Mouse (Mus musculus) CH12.LX (cell line): Measurements from ENCODE around the gene Gm34302. TPM values are rescaled to one million over a fixed set of nuclear protein-coding genes. Genes with fewer than 3 reads are reported as not detected.
"Not testable (repeated sequence)": the region's sequence is repeated elsewhere in the genome, so short reads cannot be mapped to it uniquely, and the experiment has no call there.

ENCODE experiments used
- DNase-seq: peaks from one replicate; pipeline ENCODE4 v3.0.0-alpha.2; 2013; ENCODE audit errors: extremely low read depth
- H3K27ac ChIP-seq: 2 replicates; pipeline ENCODE4 v1.5.1; 2012; ENCODE audit warnings: low read depth, mild to moderate bottlenecking, control low read depth, moderate library complexity; ENCODE audit not compliant: insufficient read depth
- H3K27me3 ChIP-seq: replicated peaks from 2 replicates; pipeline ENCODE3; 2012; ENCODE audit warnings: inconsistent platforms
- H3K36me3 ChIP-seq, 2 experiments: replicated peaks in 1 of 2; 2 replicates each; pipeline versions ENCODE3 to v1.6.1; 2012; ENCODE audit warnings: inconsistent platforms in 1 of 2, low read length in 1 of 2, mild to moderate bottlenecking in 1 of 2, mixed read lengths in 1 of 2, moderate library complexity in 1 of 2; ENCODE audit not compliant: control insufficient read depth in 1 of 2, insufficient read depth in 1 of 2
- H3K4me1 ChIP-seq, 2 experiments: 2 replicates each; pipeline ENCODE4 v1.6.1; 2012; ENCODE audit warnings: inconsistent platforms in 1 of 2, moderate library complexity in 1 of 2; ENCODE audit not compliant: insufficient read depth in 2 of 2, control insufficient read depth in 1 of 2
- H3K4me2 ChIP-seq: 2 replicates; pipeline ENCODE4 v1.6.1; 2012; ENCODE audit warnings: low read depth, mild to moderate bottlenecking, control low read depth; ENCODE audit not compliant: poor library complexity, insufficient read depth, severe bottlenecking
- H3K4me3 ChIP-seq, 3 experiments: fragments of 150-350 bp in 1 of 3; sonication (generic) in 1 of 3; replicated peaks in 1 of 3; 2 replicates each; pipeline versions ENCODE3 to v1.5.1; 2011 to 2012; ENCODE audit warnings: low read depth in 2 of 3, low read length in 2 of 3, mild to moderate bottlenecking in 2 of 3, moderate library complexity in 2 of 3, control low read depth in 1 of 3, improper control_type of control experiment in 1 of 3, inconsistent platforms in 1 of 3, mixed read lengths in 1 of 3; ENCODE audit not compliant: poor library complexity in 1 of 3
- H3K79me2 ChIP-seq: replicated peaks from 2 replicates; pipeline ENCODE4 v1.6.1; 2012; ENCODE audit warnings: mild to moderate bottlenecking, moderate library complexity; ENCODE audit not compliant: control insufficient read depth, poor library complexity, insufficient read depth, severe bottlenecking; ENCODE audit errors: extremely low read depth
- H3K9ac ChIP-seq: 2 replicates; pipeline ENCODE4 v1.6.1; 2012; ENCODE audit warnings: low read depth, mild to moderate bottlenecking, control low read depth, moderate library complexity; ENCODE audit not compliant: insufficient read depth
- H3K9me3 ChIP-seq: replicated peaks from 2 replicates; pipeline ENCODE3; 2012; ENCODE audit warnings: low read length, inconsistent platforms, mixed read lengths
- BHLHE40 ChIP-seq: IDR thresholded peaks from 2 replicates; pipeline ENCODE4 v1.6.1; 2011; ENCODE audit warnings: mild to moderate bottlenecking, low read depth, low read length, improper control_type of control experiment
- E2F4 ChIP-seq: IDR thresholded peaks from 2 replicates; pipeline ENCODE4 v1.6.1; 2011; ENCODE audit warnings: low read depth, low read length, improper control_type of control experiment; ENCODE audit not compliant: insufficient replicate concordance
- ELF1 ChIP-seq: IDR thresholded peaks from 2 replicates; pipeline ENCODE4 v1.6.1; 2014; ENCODE audit warnings: low read depth, mild to moderate bottlenecking, inconsistent platforms, low read length, improper control_type of control experiment
- ETS1 ChIP-seq: conservative IDR thresholded peaks from 2 replicates; pipeline ENCODE4 v1.6.1; 2012; ENCODE audit warnings: low read depth, mild to moderate bottlenecking, inconsistent platforms, low read length, improper control_type of control experiment, moderate library complexity
- HCFC1 ChIP-seq: IDR thresholded peaks from 2 replicates; pipeline ENCODE4 v1.6.1; 2012; ENCODE audit warnings: low read depth, mild to moderate bottlenecking, inconsistent platforms, low read length, improper control_type of control experiment
- IRF4 ChIP-seq: IDR thresholded peaks from 2 replicates; pipeline ENCODE4 v1.6.1; 2014; ENCODE audit warnings: low read depth, mild to moderate bottlenecking, inconsistent platforms, low read length, improper control_type of control experiment
- KAT2A ChIP-seq: IDR thresholded peaks from 2 replicates; pipeline ENCODE4 v1.6.1; 2012; ENCODE audit warnings: low read length, improper control_type of control experiment, inconsistent platforms; ENCODE audit not compliant: insufficient replicate concordance
- MAX ChIP-seq: IDR thresholded peaks from 2 replicates; pipeline ENCODE4 v1.6.1; 2011; ENCODE audit warnings: low read length, improper control_type of control experiment
- MEF2A ChIP-seq: IDR thresholded peaks from 2 replicates; pipeline ENCODE4 v1.6.1; 2014; ENCODE audit warnings: low read depth, mild to moderate bottlenecking, inconsistent platforms, low read length, improper control_type of control experiment, borderline replicate concordance
- NELFE ChIP-seq: IDR thresholded peaks from 2 replicates; pipeline ENCODE4 v1.6.1; 2011; ENCODE audit warnings: low read depth, low read length, improper control_type of control experiment
- NRF1 ChIP-seq: IDR thresholded peaks from 2 replicates; pipeline ENCODE4 v1.6.1; 2014; ENCODE audit warnings: low read depth, mild to moderate bottlenecking, inconsistent platforms, low read length, improper control_type of control experiment, moderate library complexity
- POLR2AphosphoS2 ChIP-seq: IDR thresholded peaks from 2 replicates; pipeline ENCODE4 v1.6.1; 2011; ENCODE audit warnings: low read depth, low read length, improper control_type of control experiment
- RAD21 ChIP-seq: IDR thresholded peaks from 2 replicates; pipeline ENCODE4 v1.6.1; 2011; ENCODE audit warnings: low read depth, mild to moderate bottlenecking, low read length, improper control_type of control experiment, moderate library complexity
- SIN3A ChIP-seq: IDR thresholded peaks from 2 replicates; pipeline ENCODE4 v1.6.1; 2012; ENCODE audit warnings: low read length, improper control_type of control experiment, inconsistent platforms
- SMC3 ChIP-seq: IDR thresholded peaks from 2 replicates; pipeline ENCODE4 v1.6.1; 2011; ENCODE audit warnings: low read depth, low read length, improper control_type of control experiment
- USF1 ChIP-seq: IDR thresholded peaks from 2 replicates; pipeline ENCODE4 v1.6.1; 2014; ENCODE audit warnings: low read depth, mild to moderate bottlenecking, inconsistent platforms, low read length, improper control_type of control experiment
- USF2 ChIP-seq: conservative IDR thresholded peaks from 2 replicates; pipeline ENCODE4 v1.6.1; 2011; ENCODE audit warnings: low read depth, low read length, improper control_type of control experiment
- ZC3H11A ChIP-seq: IDR thresholded peaks from 2 replicates; pipeline ENCODE4 v1.6.1; 2012; ENCODE audit warnings: low read depth, mild to moderate bottlenecking, inconsistent platforms, low read length, improper control_type of control experiment
- ZKSCAN1 ChIP-seq: IDR thresholded peaks from 2 replicates; pipeline ENCODE4 v1.6.1; 2012; ENCODE audit warnings: low read depth, inconsistent platforms, low read length, improper control_type of control experiment, borderline replicate concordance
- dilution Hi-C: fragments of 300-500 bp; cut with MboI; formaldehyde crosslinking; loops from 2 replicates; pipeline ENCODE4 v1.14.3; 2020; ENCODE audit warnings: low sequenced_read_pairs; ENCODE audit not compliant: extremely low pct_unique_long_range_greater_than_20kb, extremely low pct_ligation_motif_present
- in situ Hi-C: fragments of 300-500 bp; cut with MboI; formaldehyde crosslinking; loops from 3 replicates; pipeline ENCODE4 v1.14.3; 2019; ENCODE audit warnings: low sequenced_read_pairs, low pct_ligation_motif_present, low pct_unique_long_range_greater_than_20kb, mixed read lengths
- polyA plus RNA-seq: library from polyadenylated mRNA; unstranded; fragments of >175 nt; gene quantifications from 2 replicates; pipeline ENCODE4 v1.2.1, GENCODE M21; 2012; ENCODE audit warnings: low read depth; ENCODE audit not compliant: insufficient read length
- total RNA-seq, 2 experiments: library from RNA; depleted of rRNA; stranded (reverse); fragments of 300-350 nt in 1 of 2; fragments of >200 nt in 1 of 2; gene quantifications; 2 replicates each; pipeline ENCODE4 v1.2.3; 2012 to 2014

The Gm34302 gene
- total RNA-seq (2012; rRNA removed): not detected in 2 replicates
- total RNA-seq (2014; rRNA removed): not detected in 2 replicates
- polyA plus RNA-seq: not detected in 2 replicates

DNA sequence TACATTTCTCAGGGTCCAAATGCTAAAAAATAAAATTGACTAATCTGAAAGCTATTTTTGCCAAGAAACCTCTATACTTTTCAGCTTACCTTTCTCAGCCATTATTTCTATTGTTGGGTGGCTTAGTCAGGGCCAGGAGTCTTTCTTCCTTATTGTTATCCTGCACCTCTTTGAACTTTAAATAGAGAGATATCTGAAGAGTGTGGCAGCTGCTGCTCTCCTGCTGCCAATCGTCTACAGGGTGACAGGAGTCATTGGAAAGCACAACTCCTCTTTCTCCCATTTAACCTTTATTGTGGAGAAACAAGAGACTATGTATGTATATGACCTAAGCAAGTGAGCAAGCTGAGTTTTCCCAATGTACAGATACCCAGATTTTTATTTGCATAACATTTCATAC, at the start of gene Gm34302:
Gene Gm34302, minus strand, starts transcription at position 154 of the 400 bp plus-strand sequence.
- Histone ChIP-seq H3K27me3 (no peaks in the 10 kb centered on the region), H3K36me3 (no peaks in the 10 kb centered on the region), H3K9me3 (no peaks in the 10 kb centered on the region), H3K27ac (no peak within 1 kb of the TSS), H3K79me2 (no peaks in the 10 kb centered on the region), H3K9ac (no peak within 1 kb of the TSS), H3K4me3 (no peak within 1 kb of the TSS), H3K4me2 (no peak within 1 kb of the TSS), H3K4me1 (no peaks in the 10 kb centered on the region)
- TF ChIP-seq ELF1 (no peak), MEF2A (no peak), NELFE (no peak), HCFC1 (no peak), IRF4 (no peak)
- DNase-seq: no peak
- in situ Hi-C loops: no loop called here
- dilution Hi-C loops: no loop called here

GRCm38 (mm10) chr3:63531847-63532246, 48.2 kb upstream of the Gm34302 start:
- H3K4me3 ChIP-seq: no peak overlapping the region
- H3K4me2 ChIP-seq: no peak overlapping the region
- TF ChIP-seq NRF1: no peak
- no peak for TF ChIP-seq USF1
- TF ChIP-seq MAX: no peak
- TF ChIP-seq HCFC1: no peak
- no peak for TF ChIP-seq ETS1
- H3K79me2 ChIP-seq: no peaks in the 10 kb centered on the region
- H3K27ac ChIP-seq: no peak overlapping the region
- dilution Hi-C loops: no loop called here
- H3K36me3 ChIP-seq: no peaks in the 10 kb centered on the region
- H3K9me3 ChIP-seq: no peaks in the 10 kb centered on the region
- H3K9ac ChIP-seq: no peak overlapping the region
- in situ Hi-C loops: no loop called here
- DNase-seq: no peak
- H3K4me1 ChIP-seq: no peaks in the 10 kb centered on the region
- H3K27me3 ChIP-seq: no peaks in the 10 kb centered on the region

GRCm38 (mm10) chr3:63517681-63518080, 34.0 kb upstream of the Gm34302 start:
- in situ Hi-C loops: no loop called here
- TF ChIP-seq SIN3A: no peak
- no peak for TF ChIP-seq ZC3H11A
- TF ChIP-seq USF1: no peak
- no peak for TF ChIP-seq BHLHE40
- TF ChIP-seq KAT2A: no peak
- no peak for TF ChIP-seq POLR2AphosphoS2
- TF ChIP-seq ELF1: no peak
- TF ChIP-seq E2F4: no peak
- TF ChIP-seq RAD21: no peak
- no peak for TF ChIP-seq USF2
- TF ChIP-seq ZKSCAN1: no peak
- no peak for TF ChIP-seq SMC3
- no peak for TF ChIP-seq HCFC1

GRCm38 (mm10) chr3:63516279-63516678, 32.6 kb upstream of the Gm34302 start:
- H3K4me1 ChIP-seq, dilution Hi-C loops, H3K9me3 ChIP-seq, H3K27ac ChIP-seq, H3K27me3 ChIP-seq, H3K9ac ChIP-seq, DNase-seq, H3K79me2 ChIP-seq, in situ Hi-C loops, H3K36me3 ChIP-seq, H3K4me2 ChIP-seq, H3K4me3 ChIP-seq: not testable (repeated sequence)

More at GRCm38 (mm10) chr3:63517681-63518080, 34.0 kb upstream of the Gm34302 start:
- no peak for DNase-seq
- Histone ChIP-seq H3K4me1 (no peaks in the 10 kb centered on the region), H3K27me3 (no peaks in the 10 kb centered on the region), H3K36me3 (no peaks in the 10 kb centered on the region), H3K9me3 (no peaks in the 10 kb centered on the region), H3K4me3 (no peak overlapping the region), H3K9ac (no peak overlapping the region), H3K79me2 (no peaks in the 10 kb centered on the region), H3K4me2 (no peak overlapping the region), H3K27ac (no peak overlapping the region)
- dilution Hi-C loops: no loop called here
